8 mouse cellular contexts compared by ENCODE assay signal in genomic region chr6:48504241-48504854, GRCm38 (mm10). TPM values are rescaled to one million over a fixed set of nuclear protein-coding genes. Genes with fewer than 3 reads are reported as not detected.
DNase-seq lines count a peak whose midpoint lies in the region; ATAC-seq lines count a peak whose summit lies in the region.

No protein-coding gene starts in this region.

- peak overlapping the region; percentile 90 for H3K4me2 ChIP-seq in hindbrain, embryonic 15.5 days

- DNase-seq in T-cell, adult 2 months (ENCODE audit: low spot score), result peak; percentile 46
- peak; percentile 74 to 76 for DNase-seq in cerebellum, postnatal 36 days
- peak; percentile 88 for DNase-seq in gastrocnemius, adult 18-20 months (ENCODE audit: low spot score)
- peak; percentile 77 to 78 for DNase-seq in layer of hippocampus, postnatal 36 days
- peak; percentile 88 for DNase-seq in lung, postnatal 25 days (ENCODE audit: low spot score)
- peak; percentile 85 for DNase-seq in retina, embryonic 14.5 days (ENCODE audit: low spot score)
- peak; percentile 65 to 77 for DNase-seq in urinary bladder, adult 18-20 months (ENCODE audit: low spot score in 2 of 2)

- H3K9ac ChIP-seq in hindbrain, embryonic 15.5 days, result peak overlapping the region; percentile 68

- ATAC-seq in hindbrain, embryonic 15.5 days (ENCODE audit: low FRiP score, low read depth), result peak; percentile 98

- H3K27ac ChIP-seq in hindbrain, embryonic 15.5 days (replicated peaks), result peak overlapping the region; percentile 74

- no peaks in the 10 kb centered on the region for H3K36me3 ChIP-seq in hindbrain, embryonic 15.5 days

- peak overlapping the region; percentile 74 for H3K4me3 ChIP-seq in hindbrain, embryonic 15.5 days

- 0% methylated on average over 26 of the region's 26 CpGs for WGBS in hindbrain, embryonic 15.5 days

- peaks cover 12% of the 10 kb centered on the region for H3K4me1 ChIP-seq in hindbrain, embryonic 15.5 days (replicated peaks)

- no peaks in the 10 kb centered on the region for H3K27me3 ChIP-seq in hindbrain, embryonic 15.5 days

- no peaks in the 10 kb centered on the region for H3K9me3 ChIP-seq in hindbrain, embryonic 15.5 days

RNA-seq across cellular contexts. Expression of gene Atp6v0e2, which starts 33.1 kb away (rescaled TPM):
- total RNA-seq in gastrocnemius, adult 18-20 months (2021), result 10 to 100 TPM; 38.5 to 46.1 TPM
- polyA plus RNA-seq in hindbrain, embryonic 15.5 days (2015; fragmentation: Nextera tagmentation; extraction: Ambion mirVana), result 296 and 311 TPM in 2 replicates
- total RNA-seq in layer of hippocampus, postnatal 36 days (2021), result 100 to 1,000 TPM; 424 to 471 TPM

RNA-seq across cellular contexts. Expression of gene Lrrc61, which starts 50.2 kb away (rescaled TPM):
- total RNA-seq in gastrocnemius, adult 18-20 months (2021), result 10 to 100 TPM; 21.1 to 25.5 TPM
- 24.8 and 29.2 TPM in 2 replicates for polyA plus RNA-seq in hindbrain, embryonic 15.5 days (2015; fragmentation: Nextera tagmentation; extraction: Ambion mirVana)
- 10 to 100 TPM; 29.4 to 35.0 TPM for total RNA-seq in layer of hippocampus, postnatal 36 days (2021)

RNA-seq across cellular contexts. Expression of gene Sspo, which starts 56.3 kb away (rescaled TPM):
- total RNA-seq in gastrocnemius, adult 18-20 months (2021), result under 1 TPM; 0.19 to 0.71 TPM
- 0.22 and 0.78 TPM in 2 replicates for polyA plus RNA-seq in hindbrain, embryonic 15.5 days (2015; fragmentation: Nextera tagmentation; extraction: Ambion mirVana)
- total RNA-seq in layer of hippocampus, postnatal 36 days (2021), result 1 to 10 TPM; 1.4 to 2.8 TPM

RNA-seq across cellular contexts. Expression of gene Zfp467, which starts 58.7 kb away (rescaled TPM):
- total RNA-seq in gastrocnemius, adult 18-20 months (2021), result 10 to 100 TPM; 50.1 to 57.1 TPM
- polyA plus RNA-seq in hindbrain, embryonic 15.5 days (2015; fragmentation: Nextera tagmentation; extraction: Ambion mirVana), result 27.8 and 30.7 TPM in 2 replicates
- 10 to 100 TPM; 21.4 to 22.8 TPM for total RNA-seq in layer of hippocampus, postnatal 36 days (2021)

Comparison
In these comparisons a context has a peak if more than half of its experiments do, and no peak if none do; other contexts are left out.
1. Peak in every context shown above with its lines: DNase-seq, ATAC-seq, H3K4me3 ChIP-seq and H3K27ac ChIP-seq.
2. RNA of gene Atp6v0e2, which starts 33.1 kb away (total RNA-seq): 424 to 471 TPM in layer of hippocampus, postnatal 36 days; 38.5 to 46.1 TPM in gastrocnemius, adult 18-20 months; every median in the first group is over 4 times any median in the second.